Mouse (Mus musculus) MN1 (cell line): ENCODE data around the gene Sez6.

ENCODE experiments used
- DNase-seq: peaks from one replicate; pipeline ENCODE4 v3.0.0-alpha.2; 2016; ENCODE audit warnings: low spot score

The Sez6 gene

DNA sequence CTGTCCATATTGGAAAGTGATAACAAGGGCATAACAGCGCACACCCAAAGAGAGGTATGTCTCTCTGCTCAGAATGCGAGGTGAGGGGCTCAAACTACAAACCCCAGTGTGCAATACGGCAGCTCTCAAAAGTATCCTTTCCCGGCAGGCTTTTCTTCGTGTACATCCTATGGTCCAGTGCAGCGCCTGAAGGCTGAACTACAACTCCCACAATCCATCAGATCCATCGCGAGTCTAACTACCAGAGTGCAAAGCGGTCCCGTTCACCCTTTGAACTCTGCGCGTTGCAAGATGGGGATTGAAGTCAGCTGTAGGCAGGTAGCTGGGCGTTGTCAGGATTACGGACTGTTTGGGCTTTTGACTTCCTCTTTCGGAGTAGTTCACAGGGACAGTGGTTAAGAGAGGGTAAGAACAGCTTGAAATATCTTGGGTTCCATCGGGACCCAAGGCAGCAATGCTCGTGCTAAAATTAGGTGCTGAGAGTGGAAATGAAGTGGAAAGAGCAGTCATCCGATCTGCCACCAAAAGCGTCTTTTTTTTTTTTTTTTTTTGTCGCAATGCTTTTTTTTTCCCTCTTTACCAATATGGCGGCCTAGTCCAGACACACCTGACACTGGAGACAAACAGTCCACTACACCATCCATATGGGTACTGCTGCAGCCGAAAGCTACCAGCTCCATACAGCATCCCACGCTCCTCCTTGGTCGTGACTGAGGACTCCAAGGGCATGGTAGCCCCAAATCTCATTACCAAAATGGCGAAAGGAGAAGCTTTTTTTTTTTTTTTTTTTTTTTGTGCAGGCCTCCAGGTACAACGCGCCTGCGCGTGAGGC is 51.2 kb downstream of the Sez6 start:
- DNase-seq: peak; percentile 98

DNA sequence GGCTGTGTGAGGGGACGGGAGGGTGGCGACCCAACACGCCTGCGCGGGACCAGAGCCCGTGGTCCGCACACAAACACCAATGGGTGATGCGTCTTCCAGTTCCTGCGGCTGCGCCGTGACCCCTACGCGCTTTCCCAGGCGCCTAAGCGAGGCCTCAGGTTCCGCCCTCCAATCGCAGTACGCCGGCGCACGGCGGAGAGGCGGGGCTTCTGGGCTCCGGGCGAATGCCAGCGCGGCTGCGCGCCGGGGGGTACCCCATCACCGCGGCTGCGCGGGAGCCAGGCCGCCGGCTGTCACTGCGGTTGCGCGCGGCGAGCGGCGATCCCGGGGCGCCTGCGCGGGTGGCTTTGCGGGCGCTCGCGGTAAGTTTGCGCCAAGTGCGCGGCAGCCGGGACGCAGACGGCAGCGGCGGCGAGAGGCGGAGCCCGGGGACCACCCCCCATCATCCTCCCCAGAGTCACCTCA is 51.9 kb downstream of the Sez6 start, which contains the start of gene Phf12:
Gene Phf12 (plus strand): TSS at position 314 of the 465 bp plus-strand sequence.
- DNase-seq: peak; percentile 99

DNA sequence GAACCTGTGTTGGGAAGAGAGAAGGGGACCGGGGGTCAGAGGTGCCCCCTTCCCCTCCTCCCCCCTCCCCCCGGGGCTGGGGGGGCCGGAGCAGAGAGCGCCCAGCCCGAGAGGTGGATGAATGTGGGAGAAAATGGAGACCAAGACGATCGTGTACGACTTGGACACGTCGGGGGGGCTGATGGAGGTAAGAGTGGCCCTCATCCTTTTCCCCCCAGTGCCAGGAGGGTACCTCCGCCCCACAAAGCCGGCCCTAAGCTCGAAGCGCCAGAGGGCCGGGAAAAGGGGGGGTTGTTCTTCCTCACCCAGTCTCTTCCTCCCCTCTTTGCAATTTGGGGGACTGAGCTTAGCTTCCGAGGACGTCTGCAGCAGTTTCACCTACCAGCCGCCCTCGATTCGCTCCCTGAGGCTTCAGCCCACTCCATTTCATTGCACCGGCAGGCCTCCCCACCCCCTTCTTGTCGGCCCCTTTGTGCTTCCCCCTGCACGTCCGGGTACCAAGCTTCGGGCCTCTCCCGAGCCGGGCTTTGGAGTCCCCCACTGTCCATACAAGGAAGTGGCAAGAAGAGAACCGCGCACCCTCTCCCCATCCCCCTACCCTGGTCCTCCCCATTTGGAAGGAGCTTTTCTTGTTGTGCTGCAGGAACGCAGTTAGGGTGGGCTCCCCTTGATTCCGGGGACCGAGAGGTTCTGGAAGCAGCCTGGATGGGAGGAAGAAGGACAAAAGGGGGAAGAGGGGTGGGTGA is 52.8 kb downstream of the Sez6 start:
- peak; percentile 49 for DNase-seq

DNA sequence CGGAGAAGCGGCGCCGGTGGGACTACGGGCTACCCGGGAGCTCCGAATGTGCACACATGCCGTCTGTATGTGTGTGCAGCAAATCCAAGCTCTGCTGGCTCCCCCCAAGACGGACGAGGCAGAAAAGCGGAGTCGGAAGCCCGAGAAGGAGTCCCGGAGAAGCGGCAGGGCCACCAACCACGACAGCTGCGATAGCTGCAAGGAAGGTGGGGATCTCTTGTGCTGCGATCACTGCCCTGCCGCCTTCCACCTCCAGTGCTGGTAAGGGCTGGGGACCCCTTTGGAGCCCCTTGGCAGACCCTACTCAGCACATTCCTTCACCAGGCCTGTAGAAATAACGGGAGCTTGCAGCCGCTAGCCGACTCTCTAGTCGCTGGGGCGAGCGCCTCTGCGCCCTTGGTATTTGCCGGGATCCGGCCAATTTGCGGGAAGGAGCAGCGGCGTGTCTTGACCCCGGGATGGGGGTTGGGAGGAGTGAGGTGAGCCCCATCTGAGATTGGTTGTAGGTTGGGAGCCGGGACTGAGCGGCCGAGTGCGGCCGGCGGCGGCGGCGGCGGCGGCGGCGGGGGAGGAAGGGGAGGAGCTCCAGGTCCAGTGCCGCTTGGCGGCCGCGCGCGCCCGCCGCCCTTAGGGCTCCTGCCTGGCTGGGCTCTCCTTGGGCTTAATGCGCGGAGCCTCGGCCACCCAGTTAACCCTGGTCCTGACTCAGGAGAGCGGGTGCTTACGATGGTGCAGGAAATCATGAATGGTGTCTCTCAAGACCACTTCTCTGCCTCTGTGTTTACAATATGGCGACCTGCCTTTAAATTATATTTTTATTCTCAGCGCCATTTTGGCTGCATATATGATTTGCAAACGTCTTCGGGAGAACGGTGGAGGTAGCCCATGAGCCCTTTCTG is 53.6 kb downstream of the Sez6 start:
- DNase-seq: peak; percentile 76

DNA sequence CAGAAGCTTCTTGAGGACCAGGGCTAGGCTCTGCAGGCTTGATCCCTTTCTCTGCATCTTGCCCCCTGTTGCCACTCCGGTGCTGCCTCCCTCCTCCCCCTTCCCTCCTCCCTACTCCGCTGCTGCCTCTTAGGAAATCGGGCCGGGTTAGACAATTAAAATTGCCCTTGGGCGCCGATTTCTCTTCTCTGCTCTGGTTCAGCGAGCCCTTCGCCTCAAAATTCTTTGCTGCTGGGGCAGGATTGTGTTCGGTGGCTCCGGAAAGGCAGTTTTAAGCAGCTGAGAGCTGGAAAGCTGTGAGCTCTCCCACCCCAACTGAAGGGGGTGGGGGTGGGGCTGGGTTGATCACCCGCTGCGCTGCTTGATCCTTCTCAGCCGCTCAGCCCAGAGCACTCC is 54.2 kb downstream of the Sez6 start:
- no peak for DNase-seq

DNA sequence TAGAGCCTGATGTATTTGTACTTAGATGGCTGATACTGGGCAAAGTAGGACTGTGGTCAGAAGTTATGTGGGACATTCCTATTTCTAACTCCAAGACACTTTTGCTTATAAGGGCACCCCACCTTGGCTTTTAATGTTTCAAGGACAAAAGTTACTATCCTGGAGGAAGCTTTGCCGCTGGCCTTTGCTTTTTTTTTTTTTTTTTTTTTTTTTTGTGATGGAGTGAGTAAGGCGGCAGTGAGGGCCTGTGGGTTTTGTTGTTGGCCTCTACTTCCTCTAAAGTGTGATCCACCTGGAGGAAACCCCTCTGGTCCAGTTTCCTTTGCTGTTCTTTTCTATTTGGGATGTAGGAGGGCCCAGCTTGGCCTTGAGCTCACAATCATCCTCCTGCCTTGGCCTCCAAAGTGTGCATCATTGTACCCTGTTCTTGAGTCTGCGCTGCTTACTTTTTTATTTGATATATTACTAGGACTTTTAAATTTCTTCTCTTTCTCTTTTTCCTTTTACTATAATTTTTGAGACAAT is 55.0 kb downstream of the Sez6 start:
- DNase-seq: no peak

DNA sequence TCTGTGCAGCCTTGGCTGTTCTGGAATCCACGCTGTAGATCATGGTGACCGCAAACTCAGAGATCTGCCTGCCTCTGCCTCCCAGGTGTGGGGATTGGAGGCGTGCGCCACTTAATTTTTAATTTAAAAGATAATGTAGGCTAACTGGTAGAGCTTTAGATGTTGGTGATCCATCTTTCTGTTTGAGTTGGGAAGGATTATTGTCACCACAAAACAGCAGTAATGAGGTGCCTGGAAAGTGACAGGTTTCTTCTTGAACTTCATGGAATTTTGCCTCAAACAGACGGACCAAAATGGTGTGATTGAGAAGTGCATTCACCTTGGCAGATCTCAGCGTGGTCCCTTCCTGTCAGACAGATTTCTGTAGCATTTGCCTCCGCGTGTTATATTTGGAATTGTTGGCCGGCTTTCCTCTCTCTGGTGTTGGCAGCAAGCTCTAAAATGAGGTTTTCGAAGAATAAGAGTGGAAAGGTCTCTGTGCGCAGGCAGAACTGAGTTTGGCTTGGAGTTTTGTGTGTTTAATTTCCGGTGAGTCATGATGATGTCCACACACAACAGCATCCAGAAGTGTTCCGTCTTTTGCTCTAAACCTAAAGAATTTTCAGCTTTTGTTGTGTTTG is 58.6 kb downstream of the Sez6 start:
- DNase-seq: no peak

DNA sequence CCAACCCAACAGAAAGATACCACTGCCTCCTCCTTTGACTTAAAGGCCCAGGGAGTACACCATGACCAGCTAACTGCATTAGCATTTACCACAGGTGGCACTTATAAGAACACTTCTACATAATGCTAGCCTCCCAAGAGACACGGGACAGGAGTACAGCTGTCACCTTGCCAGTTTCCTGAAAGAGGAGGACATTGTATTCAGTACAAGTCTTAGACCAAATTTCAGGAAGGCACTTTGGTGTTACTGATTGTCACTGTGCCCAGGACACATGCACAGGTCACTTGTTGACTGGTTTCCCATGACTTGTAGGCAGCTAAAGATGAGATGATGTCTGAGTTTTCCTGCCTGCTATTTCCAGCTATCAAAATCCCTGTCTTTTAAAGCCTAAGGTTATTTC is 65.0 kb downstream of the Sez6 start:
- DNase-seq: no peak

DNA sequence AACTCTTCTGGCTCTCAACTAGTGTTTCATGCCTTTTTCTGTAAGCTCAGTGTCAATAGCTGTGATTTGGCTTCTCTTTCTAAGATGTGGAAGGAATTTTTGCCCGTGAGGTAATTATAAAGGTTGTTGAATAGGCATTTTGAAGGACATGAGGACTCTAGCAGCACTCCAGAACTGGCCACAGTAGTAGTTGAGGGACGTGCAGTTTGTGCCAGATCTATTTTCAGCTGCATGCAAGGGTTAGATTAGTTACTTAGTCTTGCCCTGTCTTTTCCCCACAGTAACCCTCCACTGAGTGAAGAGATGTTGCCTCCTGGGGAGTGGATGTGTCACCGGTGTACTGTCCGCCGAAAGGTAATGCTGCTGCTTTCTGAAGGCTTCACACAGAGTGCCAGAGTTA is 75.8 kb downstream of the Sez6 start:
- DNase-seq: no peak

DNA sequence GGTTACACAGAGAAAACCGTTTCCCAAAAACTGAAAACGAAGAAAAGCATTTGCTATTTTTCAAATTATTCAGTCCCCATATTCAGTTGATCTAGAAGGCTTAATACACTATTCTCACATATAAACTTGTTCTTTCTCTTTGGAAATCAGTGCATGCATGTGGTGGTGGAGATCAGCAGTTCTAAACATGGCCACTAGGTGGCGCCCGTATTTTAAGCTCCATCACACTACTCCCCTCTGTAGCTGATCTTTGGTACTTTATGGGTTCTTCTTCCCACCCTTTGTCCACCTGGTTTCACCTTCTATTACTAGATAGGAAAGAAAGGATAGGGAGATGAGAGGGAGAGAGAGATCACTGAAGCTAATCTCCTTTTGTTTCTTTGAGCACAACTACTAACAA is 89.1 kb downstream of the Sez6 start:
- peak; percentile 77 for DNase-seq

DNA sequence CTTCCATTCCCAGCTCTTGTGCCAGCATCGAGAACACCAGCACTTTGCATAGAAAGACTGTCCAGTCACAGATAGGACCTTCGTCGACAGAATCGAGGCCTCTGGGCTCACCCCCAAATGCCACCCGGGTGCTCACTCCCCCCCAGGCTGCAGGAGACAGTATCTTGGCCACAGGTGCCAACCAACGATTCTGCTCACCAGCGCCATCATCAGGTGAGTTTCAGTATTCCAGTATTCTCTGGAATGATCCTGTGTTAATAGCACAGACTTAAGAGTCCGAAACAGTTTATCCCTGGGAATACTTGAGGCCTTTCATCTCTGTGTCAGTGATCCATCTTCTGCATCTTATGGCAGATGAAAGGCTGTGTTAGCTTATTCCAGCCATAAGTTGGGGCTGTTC is 93.0 kb downstream of the Sez6 start:
- DNase-seq: peak; percentile 30
